Mouse (Mus musculus) cortical plate, adult 2 months (tissue): ENCODE measurements at regions not wholly inside any gene's neighbourhood (a gene's known extent, or its start where the extent isn't known, plus 50 kb on each side); places are given as distances from the start of the nearest gene placed in this dataset.

Source experiments
- H3K27ac ChIP-seq: fragments of 200-500 bp; 2 replicates; pipeline ENCODE4 v1.5.1; 2012; ENCODE audit warnings: low read length, control low read depth, inconsistent platforms; ENCODE audit not compliant: insufficient read depth
- H3K4me1 ChIP-seq: fragments of 200-500 bp; 2 replicates; pipeline ENCODE4 v1.6.1; 2011; ENCODE audit warnings: low read length; ENCODE audit not compliant: control insufficient read depth, insufficient read depth
- H3K4me3 ChIP-seq: fragments of 200-500 bp; 2 replicates; pipeline ENCODE4 v1.5.1; 2011; ENCODE audit warnings: mild to moderate bottlenecking, low read length, control low read depth; ENCODE audit not compliant: insufficient read depth
- CTCF ChIP-seq: fragments of 200-500 bp; IDR thresholded peaks from 2 replicates; pipeline ENCODE4 v1.5.1; 2011; ENCODE audit warnings: mild to moderate bottlenecking, control low read depth, low read length; ENCODE audit not compliant: insufficient read depth; ENCODE audit errors: extremely low read depth
- POLR2A ChIP-seq: fragments of 200-500 bp; IDR thresholded peaks from 2 replicates; pipeline ENCODE4 v1.6.1; 2011; ENCODE audit warnings: mild to moderate bottlenecking, low read length, control low read depth; ENCODE audit not compliant: insufficient read depth; ENCODE audit errors: extremely low read depth

DNA sequence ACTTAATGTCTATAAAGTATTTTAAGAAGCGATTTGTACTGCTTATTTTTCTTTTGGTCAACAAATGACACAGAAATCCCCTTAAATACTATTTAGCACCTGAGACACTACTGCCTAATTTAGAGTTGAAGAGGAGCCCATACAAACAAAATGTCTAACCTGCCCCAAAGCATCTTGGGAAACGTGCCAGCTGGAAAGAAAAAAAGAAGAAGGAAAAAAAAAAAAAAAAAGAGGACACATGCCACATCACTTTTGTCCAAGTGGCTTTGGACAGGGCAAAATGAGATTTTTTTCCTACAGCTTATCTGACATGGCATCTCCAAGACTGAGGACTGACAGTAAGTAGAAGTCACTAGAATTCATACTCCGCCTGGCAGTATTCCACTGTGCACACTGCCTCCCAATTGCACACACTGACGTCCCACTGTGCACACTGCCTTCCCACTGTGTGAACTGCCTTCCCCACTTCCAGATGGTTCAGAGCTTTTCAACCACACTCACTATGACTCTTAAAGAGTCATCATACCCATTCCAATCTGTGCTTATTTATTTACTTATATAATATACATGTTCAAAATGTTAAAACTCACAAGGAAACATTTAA lies 135.3 kb upstream of the Slc44a1 start:
- no peak overlapping the region for H3K27ac ChIP-seq
- no peak overlapping the region for H3K4me3 ChIP-seq
- H3K4me1 ChIP-seq: no peaks in the 10 kb centered on the region; the same call in 1 of the 2 replicates
- TF ChIP-seq POLR2A: no peak
- no peak for TF ChIP-seq CTCF

- Histone ChIP-seq H3K4me1 (no peaks in the 10 kb centered on the region; the same call in 1 of the 2 replicates), H3K27ac (no peak overlapping the region), H3K4me3 (no peak overlapping the region)
- no peak for TF ChIP-seq CTCF
- no peak for TF ChIP-seq POLR2A
Measured at GRCm38 (mm10) chr4:53304290-53304654, 135.9 kb upstream of the Slc44a1 start.

- no peak overlapping the region for H3K4me3 ChIP-seq
- H3K27ac ChIP-seq: no peak overlapping the region
- no peaks in the 10 kb centered on the region; the same call in 1 of the 2 replicates for H3K4me1 ChIP-seq
- TF ChIP-seq CTCF (no peak), POLR2A (no peak)
Measured at GRCm38 (mm10) chr4:53303621-53304289, 136.5 kb upstream of the Slc44a1 start.

GRCm38 (mm10) chr4:53297975-53298374 lies 138.3 kb upstream of the Abca1 start:
- Histone ChIP-seq H3K4me1 (no peaks in the 10 kb centered on the region), H3K4me3 (no peak overlapping the region), H3K27ac (no peak overlapping the region)
- TF ChIP-seq CTCF (no peak), POLR2A (no peak)

DNA sequence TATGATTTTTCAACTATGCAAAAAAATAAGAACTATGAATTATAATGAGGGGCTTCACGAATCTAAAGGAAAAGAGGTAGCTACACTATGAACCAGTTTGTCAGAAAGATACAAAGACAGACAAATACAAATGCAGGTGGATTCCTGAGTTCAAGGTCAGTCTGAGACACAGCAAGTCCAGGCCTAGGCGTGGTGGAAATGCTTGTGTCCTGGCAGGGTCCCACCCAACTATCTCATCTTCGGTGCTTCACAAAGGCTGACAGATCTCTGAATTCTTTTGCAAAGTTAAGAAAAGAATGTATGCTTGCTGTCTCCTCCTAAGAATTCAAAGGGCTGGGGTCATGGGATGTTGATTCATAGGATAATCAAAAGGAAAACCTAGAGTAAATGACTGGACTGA lies 132.9 kb upstream of the Abca1 start:
- Histone ChIP-seq H3K4me1 (no peaks in the 10 kb centered on the region), H3K4me3 (no peak overlapping the region), H3K27ac (no peak overlapping the region)
- no peak for TF ChIP-seq POLR2A
- no peak for TF ChIP-seq CTCF

DNA sequence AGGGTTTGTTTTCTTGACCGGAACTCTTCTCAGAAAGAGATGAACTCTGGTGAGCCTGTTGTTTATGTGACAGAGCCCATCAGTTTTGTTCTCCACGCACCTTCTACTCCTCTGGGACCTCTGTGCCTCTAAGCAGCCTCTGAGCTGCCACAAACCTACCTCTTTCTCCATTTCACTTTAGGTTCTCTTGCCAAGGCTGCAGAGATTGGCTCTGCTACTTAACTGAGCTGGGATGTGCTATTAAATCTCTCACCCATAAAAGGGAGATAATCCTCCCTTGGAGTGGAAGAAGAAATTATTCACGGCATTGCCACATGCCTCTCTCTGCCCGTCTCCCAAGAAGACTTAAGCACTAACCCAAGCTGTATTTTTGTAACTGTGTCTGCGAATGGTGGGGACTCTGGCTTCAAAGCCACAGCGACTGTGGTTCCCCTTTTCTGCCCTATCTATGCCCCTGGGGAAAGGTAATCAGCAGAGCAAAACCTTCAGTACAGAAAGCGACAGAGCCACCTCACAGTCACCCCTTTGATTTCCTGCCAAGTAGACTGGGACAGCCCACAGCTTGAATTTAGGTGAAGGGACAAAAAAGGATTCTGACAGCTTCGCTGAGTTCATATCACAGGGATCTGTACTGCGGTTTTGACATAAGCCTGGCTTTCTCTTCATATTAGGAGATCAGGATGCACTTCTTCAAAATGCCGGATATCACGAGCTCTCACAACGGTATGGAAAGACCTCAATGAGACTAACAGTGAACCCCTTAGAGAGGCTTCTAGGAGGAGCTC lies 118.2 kb upstream of the Abca1 start:
- no peak overlapping the region for H3K4me3 ChIP-seq
- no peaks in the 10 kb centered on the region for H3K4me1 ChIP-seq
- H3K27ac ChIP-seq: no peak overlapping the region
- TF ChIP-seq POLR2A: no peak

DNA sequence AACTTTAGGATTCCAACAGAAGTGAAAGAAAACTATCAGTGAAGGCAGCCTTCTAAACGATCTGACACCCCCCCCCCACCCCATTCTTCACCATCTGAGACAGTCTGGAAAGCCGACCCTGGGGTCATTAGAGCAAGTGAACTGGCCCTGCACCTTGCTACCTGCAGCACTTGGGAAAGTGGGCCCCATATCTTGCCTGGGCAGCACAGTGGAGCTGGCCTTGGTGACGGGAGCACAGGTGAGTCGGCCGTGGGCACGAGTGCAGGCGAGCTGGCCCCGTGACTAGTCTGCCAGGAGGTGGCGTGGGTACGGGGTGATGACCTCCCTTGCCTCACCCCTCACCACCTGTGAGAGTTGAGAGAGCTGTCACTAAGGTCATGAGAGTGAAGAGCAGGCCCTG lies 110.7 kb upstream of the Abca1 start:
- Histone ChIP-seq H3K4me3 (no peak overlapping the region), H3K4me1 (no peaks in the 10 kb centered on the region), H3K27ac (no peak overlapping the region)
- no peak for TF ChIP-seq CTCF
- no peak for TF ChIP-seq POLR2A

GRCm38 (mm10) chr4:53269999-53270398 lies 110.3 kb upstream of the Abca1 start:
- H3K4me3 ChIP-seq: no peak overlapping the region
- TF ChIP-seq POLR2A: no peak
- no peak for TF ChIP-seq CTCF
- H3K4me1 ChIP-seq: no peaks in the 10 kb centered on the region
- no peak overlapping the region for H3K27ac ChIP-seq

DNA sequence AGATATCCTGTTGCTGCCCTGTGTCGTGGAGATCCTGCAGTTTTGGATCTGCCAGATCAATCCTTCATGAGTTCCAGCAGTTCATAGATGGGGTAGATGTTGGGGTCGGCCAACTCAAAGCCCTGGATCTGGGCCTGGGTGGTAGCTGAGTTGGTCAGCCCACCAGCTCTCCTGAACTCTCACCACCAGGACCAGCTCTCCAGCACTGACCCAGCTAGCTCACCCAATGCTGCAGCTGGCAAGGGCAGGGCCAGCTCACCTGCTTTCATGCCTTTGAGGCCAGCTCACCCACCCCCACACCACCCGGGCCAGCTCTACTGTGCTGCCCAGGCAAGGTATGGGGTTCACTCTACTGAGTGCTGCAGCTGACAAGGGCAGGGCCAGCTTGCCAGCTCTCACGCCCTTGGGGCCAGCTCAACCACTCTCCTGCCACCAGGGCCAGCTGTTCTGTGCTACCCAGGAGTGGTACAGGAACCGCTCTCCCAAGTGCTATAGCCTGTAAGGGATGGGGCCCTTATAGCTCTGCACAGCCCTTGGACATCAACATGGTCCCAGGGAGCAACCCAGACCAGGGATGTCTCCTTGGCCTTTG lies 109.7 kb upstream of the Abca1 start:
- TF ChIP-seq POLR2A: no peak
- TF ChIP-seq CTCF: no peak
- Histone ChIP-seq H3K4me3 (no peak overlapping the region), H3K4me1 (no peaks in the 10 kb centered on the region), H3K27ac (no peak overlapping the region)

DNA sequence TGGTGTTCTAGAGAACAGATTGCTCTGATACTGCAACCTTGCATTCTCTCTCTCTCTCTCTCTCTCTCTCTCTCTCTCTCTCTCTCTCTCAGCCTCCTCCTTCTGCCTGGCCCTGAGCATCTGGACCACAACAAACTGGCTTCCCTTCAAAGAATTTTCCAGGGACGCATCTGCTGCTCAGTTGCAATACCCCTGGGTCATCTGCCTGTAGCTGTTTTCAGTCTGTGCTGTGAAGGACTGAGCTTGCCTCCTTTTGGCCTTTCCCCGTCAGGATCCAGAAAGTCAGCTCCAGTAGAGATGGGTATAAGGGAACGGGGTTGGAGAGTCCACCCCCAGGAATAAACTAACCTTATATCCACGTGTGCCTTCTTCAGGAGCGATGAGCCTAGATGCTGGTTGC lies 105.2 kb upstream of the Abca1 start:
- TF ChIP-seq CTCF: no peak
- no peak for TF ChIP-seq POLR2A
- Histone ChIP-seq H3K27ac (no peak overlapping the region), H3K4me1 (peaks cover 2% of the 10 kb centered on the region; the same call in 1 of the 2 replicates), H3K4me3 (no peak overlapping the region)
